Mouse (Mus musculus): ENCODE data around the gene Tubgcp2. TPM values are rescaled to one million over a fixed set of nuclear protein-coding genes. Genes with fewer than 3 reads are reported as not detected.

The Tubgcp2 gene
- polyA plus RNA-seq (2014; fragmentation: Nextera tagmentation; extraction: Ambion mirVana) = 59.3 and 60.3 TPM in 2 replicates

- Histone ChIP-seq H3K36me3 (ENCODE audit: control insufficient read depth, insufficient read depth, low read length) (peaks cover 27% of the 10 kb centered on the region), H3K4me3 (ENCODE audit: low read depth, low read length) (peak within 1 kb of the TSS; percentile 84), H3K9ac (replicated peaks; ENCODE audit: low read depth, low read length) (peak within 1 kb of the TSS; percentile 62), H3K4me1 (ENCODE audit: control insufficient read depth, insufficient read depth, low read length) (peaks cover 11% of the 10 kb centered on the region), H3K27me3 (ENCODE audit: control insufficient read depth, insufficient read depth, low read length) (no peaks in the 10 kb centered on the region), H3K27ac (ENCODE audit: low read length) (peak within 1 kb of the TSS; percentile 69), H3K4me2 (replicated peaks; ENCODE audit: low read depth, low read length) (peak within 1 kb of the TSS; percentile 92), H3K9me3 (ENCODE audit: control insufficient read depth, low read depth, low read length) (no peaks in the 10 kb centered on the region)
- ATAC-seq (ENCODE audit: insufficient number of reproducible peaks, insufficient read depth, low FRiP score, low read depth) = peak; percentile 97
- 1% methylated on average over 69 of the region's 69 CpGs for WGBS
Measured at GRCm38 (mm10) chr7:140036281-140037170, at the start of gene Tubgcp2, which contains the start of gene Zfp511. Gene Tubgcp2 (minus strand): TSS chr7:140036669. Gene Zfp511 (plus strand): TSS chr7:140036391.

GRCm38 (mm10) chr7:140082242-140082678 lies 45.8 kb upstream of the Tubgcp2 start, which contains the start of gene Caly:
Gene Caly (minus strand): TSS chr7:140082548.
- Histone ChIP-seq H3K4me2 (replicated peaks; ENCODE audit: low read depth, low read length) (no peak within 1 kb of the TSS), H3K4me1 (ENCODE audit: control insufficient read depth, insufficient read depth, low read length) (no peaks in the 10 kb centered on the region), H3K9me3 (ENCODE audit: control insufficient read depth, low read depth, low read length) (no peaks in the 10 kb centered on the region), H3K4me3 (ENCODE audit: low read depth, low read length) (no peak within 1 kb of the TSS), H3K27ac (ENCODE audit: low read length) (no peak within 1 kb of the TSS), H3K9ac (replicated peaks; ENCODE audit: low read depth, low read length) (no peak within 1 kb of the TSS), H3K36me3 (ENCODE audit: control insufficient read depth, insufficient read depth, low read length) (no peaks in the 10 kb centered on the region), H3K27me3 (ENCODE audit: control insufficient read depth, insufficient read depth, low read length) (peaks cover 12% of the 10 kb centered on the region)
- WGBS = 7% methylated on average over 18 of the region's 18 CpGs
- peak; percentile 66; the same call in 1 of the 2 replicates for ATAC-seq (ENCODE audit: insufficient number of reproducible peaks, insufficient read depth, low FRiP score, low read depth)

GRCm38 (mm10) chr7:140081408-140082241 lies 45.2 kb upstream of the Tubgcp2 start:
- 20% methylated on average over 20 of the region's 20 CpGs for WGBS
- no peak overlapping the region for H3K4me3 ChIP-seq (ENCODE audit: low read depth, low read length)
- no peaks in the 10 kb centered on the region for H3K36me3 ChIP-seq (ENCODE audit: control insufficient read depth, insufficient read depth, low read length)

GRCm38 (mm10) chr7:140080503-140081156 lies 44.2 kb upstream of the Tubgcp2 start:
- Histone ChIP-seq H3K9ac (replicated peaks; ENCODE audit: low read depth, low read length) (no peak overlapping the region), H3K4me3 (ENCODE audit: low read depth, low read length) (peak overlapping the region; percentile 11; the same call in 1 of the 2 replicates), H3K27ac (ENCODE audit: low read length) (no peak overlapping the region), H3K27me3 (ENCODE audit: control insufficient read depth, insufficient read depth, low read length) (peaks cover 12% of the 10 kb centered on the region), H3K4me2 (replicated peaks; ENCODE audit: low read depth, low read length) (peak overlapping the region; percentile 23), H3K36me3 (ENCODE audit: control insufficient read depth, insufficient read depth, low read length) (no peaks in the 10 kb centered on the region), H3K9me3 (ENCODE audit: control insufficient read depth, low read depth, low read length) (no peaks in the 10 kb centered on the region), H3K4me1 (ENCODE audit: control insufficient read depth, insufficient read depth, low read length) (no peaks in the 10 kb centered on the region)
- WGBS = 3% methylated on average over 24 of the region's 24 CpGs
- ATAC-seq (ENCODE audit: insufficient number of reproducible peaks, insufficient read depth, low FRiP score, low read depth) = no peak

More at GRCm38 (mm10) chr7:140081408-140082241, 45.2 kb upstream of the Tubgcp2 start:
- H3K4me1 ChIP-seq (ENCODE audit: control insufficient read depth, insufficient read depth, low read length) = no peaks in the 10 kb centered on the region
- peaks cover 12% of the 10 kb centered on the region for H3K27me3 ChIP-seq (ENCODE audit: control insufficient read depth, insufficient read depth, low read length)
- no peak overlapping the region for H3K4me2 ChIP-seq (replicated peaks; ENCODE audit: low read depth, low read length)
- no peak overlapping the region for H3K9ac ChIP-seq (replicated peaks; ENCODE audit: low read depth, low read length)
- no peak overlapping the region for H3K27ac ChIP-seq (ENCODE audit: low read length)
- H3K9me3 ChIP-seq (ENCODE audit: control insufficient read depth, low read depth, low read length) = no peaks in the 10 kb centered on the region
- no peak for ATAC-seq (ENCODE audit: insufficient number of reproducible peaks, insufficient read depth, low FRiP score, low read depth)

GRCm38 (mm10) chr7:140078711-140079110 lies 42.2 kb upstream of the Tubgcp2 start:
- Histone ChIP-seq H3K27me3 (ENCODE audit: control insufficient read depth, insufficient read depth, low read length) (peaks cover 12% of the 10 kb centered on the region), H3K9ac (replicated peaks; ENCODE audit: low read depth, low read length) (no peak overlapping the region), H3K9me3 (ENCODE audit: control insufficient read depth, low read depth, low read length) (no peaks in the 10 kb centered on the region), H3K4me3 (ENCODE audit: low read depth, low read length) (no peak overlapping the region), H3K4me2 (replicated peaks; ENCODE audit: low read depth, low read length) (no peak overlapping the region), H3K4me1 (ENCODE audit: control insufficient read depth, insufficient read depth, low read length) (no peaks in the 10 kb centered on the region), H3K36me3 (ENCODE audit: control insufficient read depth, insufficient read depth, low read length) (no peaks in the 10 kb centered on the region), H3K27ac (ENCODE audit: low read length) (no peak overlapping the region)
- 8% methylated on average over 5 of the region's 5 CpGs for WGBS
- no peak for ATAC-seq (ENCODE audit: insufficient number of reproducible peaks, insufficient read depth, low FRiP score, low read depth)

- no peak for ATAC-seq (ENCODE audit: insufficient number of reproducible peaks, insufficient read depth, low FRiP score, low read depth)
- Histone ChIP-seq H3K36me3 (ENCODE audit: control insufficient read depth, insufficient read depth, low read length) (no peaks in the 10 kb centered on the region), H3K27me3 (ENCODE audit: control insufficient read depth, insufficient read depth, low read length) (peaks cover 12% of the 10 kb centered on the region), H3K27ac (ENCODE audit: low read length) (no peak overlapping the region), H3K4me2 (replicated peaks; ENCODE audit: low read depth, low read length) (no peak overlapping the region), H3K4me1 (ENCODE audit: control insufficient read depth, insufficient read depth, low read length) (no peaks in the 10 kb centered on the region), H3K9ac (replicated peaks; ENCODE audit: low read depth, low read length) (no peak overlapping the region), H3K9me3 (ENCODE audit: control insufficient read depth, low read depth, low read length) (no peaks in the 10 kb centered on the region), H3K4me3 (ENCODE audit: low read depth, low read length) (no peak overlapping the region)
- 69% methylated on average over 6 of the region's 6 CpGs for WGBS
Measured at GRCm38 (mm10) chr7:140077698-140078097, 41.2 kb upstream of the Tubgcp2 start.

- WGBS = 38% methylated on average over 36 of the region's 39 CpGs
- ATAC-seq (ENCODE audit: insufficient number of reproducible peaks, insufficient read depth, low FRiP score, low read depth) = no peak
- Histone ChIP-seq H3K4me1 (ENCODE audit: control insufficient read depth, insufficient read depth, low read length) (no peaks in the 10 kb centered on the region), H3K4me3 (ENCODE audit: low read depth, low read length) (peak overlapping the region; percentile 7; the same call in 1 of the 2 replicates), H3K9me3 (ENCODE audit: control insufficient read depth, low read depth, low read length) (no peaks in the 10 kb centered on the region), H3K27ac (ENCODE audit: low read length) (no peak overlapping the region), H3K4me2 (replicated peaks; ENCODE audit: low read depth, low read length) (peak overlapping the region; percentile 37), H3K36me3 (ENCODE audit: control insufficient read depth, insufficient read depth, low read length) (no peaks in the 10 kb centered on the region), H3K9ac (replicated peaks; ENCODE audit: low read depth, low read length) (no peak overlapping the region; the same call in 1 of the 2 replicates), H3K27me3 (ENCODE audit: control insufficient read depth, insufficient read depth, low read length) (no peaks in the 10 kb centered on the region)
Measured at GRCm38 (mm10) chr7:140070042-140070711, 33.7 kb upstream of the Tubgcp2 start.

Measured in stomach, embryonic 14.5 days (tissue).